Mouse (Mus musculus) small intestine, adult 2 months (tissue): ENCODE results near the gene Vasn. TPM values are rescaled to one million over a fixed set of nuclear protein-coding genes. Genes with fewer than 3 reads are reported as not detected.
A peak's percentile ranks its signal among the peaks of the same experiment; 100 is the strongest.

Source experiments
- H3K27ac ChIP-seq: fragments of 200-500 bp; 2 replicates; pipeline ENCODE4 v1.5.1; 2012; ENCODE audit warnings: low read depth, low read length, control low read depth, inconsistent platforms; ENCODE audit not compliant: insufficient read depth
- H3K27me3 ChIP-seq: fragments of 200-500 bp; 2 replicates; pipeline ENCODE4 v1.6.1; 2012; ENCODE audit warnings: mild to moderate bottlenecking, moderate library complexity, low read length, inconsistent platforms; ENCODE audit not compliant: control insufficient read depth, insufficient read depth
- H3K36me3 ChIP-seq: fragments of 200-500 bp; 2 replicates; pipeline ENCODE4 v1.6.1; 2012; ENCODE audit warnings: mild to moderate bottlenecking, low read length, control low read depth, inconsistent platforms; ENCODE audit not compliant: control insufficient read depth, insufficient read depth
- H3K4me1 ChIP-seq: fragments of 200-500 bp; 2 replicates; pipeline ENCODE4 v1.6.1; 2012; ENCODE audit warnings: low read length, inconsistent platforms, mixed read lengths; ENCODE audit not compliant: control insufficient read depth, insufficient read depth, insufficient read length
- H3K4me3 ChIP-seq: fragments of 200-500 bp; 2 replicates; pipeline ENCODE4 v1.5.1; 2012; ENCODE audit warnings: low read depth, mild to moderate bottlenecking, control low read depth, inconsistent platforms, low read length, moderate library complexity
- CTCF ChIP-seq: fragments of 200-500 bp; IDR thresholded peaks from 2 replicates; pipeline ENCODE4 v1.5.1; 2012; ENCODE audit warnings: low read depth, mild to moderate bottlenecking, control low read depth, inconsistent platforms, low read length, moderate library complexity, mixed read lengths; ENCODE audit not compliant: insufficient replicate concordance, insufficient read length; ENCODE audit errors: extremely low read depth
- POLR2A ChIP-seq: fragments of 200-500 bp; IDR thresholded peaks from 2 replicates; pipeline ENCODE4 v1.6.1; 2012; ENCODE audit warnings: low read depth, mild to moderate bottlenecking, control low read depth, inconsistent platforms, low read length, moderate library complexity
- WGBS: fragments of 180-500 bp; shearing (Covaris S2); methylation state at CpG from one replicate; pipeline ENCODE4 v1.1.7; 2018; 5-methylcytosine and 5-hydroxymethylcytosine counted together
- polyA plus RNA-seq: library from polyadenylated mRNA; depleted of rRNA; stranded (reverse); fragments of >200 nt; gene quantifications from 2 replicates; pipeline ENCODE4 v1.2.3, GENCODE M21; 2012

Gene Vasn
- polyA plus RNA-seq, 1 experiment, result 6.5 TPM

GRCm38 (mm10) chr16:4596141-4596728 is 43.5 kb upstream of the Vasn start:
- TF ChIP-seq CTCF (no peak), POLR2A (no peak)
- Histone ChIP-seq H3K36me3 (no peaks in the 10 kb centered on the region), H3K27me3 (peaks cover 14% of the 10 kb centered on the region), H3K4me3 (peak overlapping the region; percentile 80), H3K27ac (0 out of 2 replicates have a peak overlapping the region, but pooled peaks have one; percentile 4), H3K4me1 (peaks cover 6% of the 10 kb centered on the region; the same call in 1 of the 2 replicates)
- WGBS, result 79% methylated on average over 3 of the region's 3 CpGs

DNA sequence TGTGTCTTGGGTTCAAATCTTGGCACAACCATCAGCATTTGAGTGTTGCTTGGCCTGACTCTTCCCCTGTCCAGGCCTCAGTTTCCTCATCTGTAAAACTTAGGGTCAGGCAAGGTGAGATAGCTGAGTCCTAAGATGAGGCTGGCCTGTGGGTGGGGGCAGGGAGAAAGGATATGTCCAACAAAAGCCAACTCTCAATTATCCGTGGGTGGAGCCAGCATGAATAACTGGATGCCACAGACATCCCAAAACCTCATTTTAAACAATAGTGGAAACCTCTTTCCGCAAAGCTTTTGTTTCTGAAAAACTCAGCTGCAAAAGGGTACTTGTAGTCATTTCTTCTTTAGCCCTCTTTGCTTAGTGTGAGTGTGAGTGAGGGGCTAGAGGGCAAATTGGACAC is 42.9 kb upstream of the Vasn start:
- 61% methylated on average over 2 of the region's 2 CpGs for whole genome bisulfite sequencing
- Histone ChIP-seq H3K36me3 (no peaks in the 10 kb centered on the region), H3K27ac (no peak overlapping the region), H3K4me3 (no peak overlapping the region), H3K4me1 (peaks cover 6% of the 10 kb centered on the region; the same call in 1 of the 2 replicates), H3K27me3 (peaks cover 14% of the 10 kb centered on the region)
- TF ChIP-seq POLR2A (no peak), CTCF (no peak)

- Histone ChIP-seq H3K4me3 (no peak overlapping the region), H3K4me1 (peaks cover 11% of the 10 kb centered on the region), H3K27ac (no peak overlapping the region), H3K36me3 (no peaks in the 10 kb centered on the region), H3K27me3 (peaks cover 14% of the 10 kb centered on the region)
- 69% methylated on average over 7 of the region's 7 CpGs for WGBS
- TF ChIP-seq POLR2A (no peak), CTCF (no peak)
Measured at GRCm38 (mm10) chr16:4597296-4597695, 42.4 kb upstream of the Vasn start.

- no peaks in the 10 kb centered on the region for H3K36me3 ChIP-seq
- WGBS, result 90% methylated on average over 5 of the region's 5 CpGs
- H3K4me3 ChIP-seq, result no peak overlapping the region
- H3K4me1 ChIP-seq, result peaks cover 15% of the 10 kb centered on the region
- peaks cover 14% of the 10 kb centered on the region for H3K27me3 ChIP-seq
- TF ChIP-seq POLR2A (no peak), CTCF (no peak)
- no peak overlapping the region for H3K27ac ChIP-seq
Measured at GRCm38 (mm10) chr16:4598041-4598440, 41.7 kb upstream of the Vasn start.

DNA sequence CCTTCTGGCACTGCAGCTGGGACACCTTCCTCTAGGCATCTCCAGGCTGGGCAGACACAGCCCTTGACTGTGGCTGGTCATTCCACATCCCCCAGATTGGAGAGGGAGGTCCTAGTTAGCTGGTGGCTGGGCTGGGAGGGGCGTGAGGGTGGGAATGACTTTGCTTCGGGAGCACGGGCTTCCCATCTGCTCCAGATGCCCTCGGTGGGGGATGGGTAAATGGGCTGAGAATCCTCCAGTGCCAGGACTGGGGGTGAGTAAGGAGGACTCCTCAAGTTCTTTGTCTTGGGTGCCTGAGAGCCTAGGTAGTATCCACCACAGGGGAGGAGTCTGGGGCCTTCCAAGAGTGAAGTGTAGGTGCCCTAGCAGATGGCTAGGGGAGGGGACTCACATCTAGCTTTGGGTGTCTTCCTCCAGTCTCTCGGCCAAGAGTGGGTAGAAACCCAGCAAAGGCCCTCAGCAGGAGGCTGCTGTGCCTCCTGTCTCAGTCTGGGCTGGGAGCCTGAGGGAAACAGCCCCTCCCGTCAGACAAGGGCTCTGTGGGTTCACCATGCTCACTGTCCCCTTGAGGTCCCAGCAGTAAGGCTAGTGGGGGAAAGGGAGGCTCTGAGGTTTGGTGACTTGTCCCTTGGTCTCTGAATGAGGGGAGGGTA is 40.7 kb upstream of the Vasn start:
- WGBS, result 57% methylated on average over 6 of the region's 6 CpGs
- Histone ChIP-seq H3K36me3 (no peaks in the 10 kb centered on the region), H3K4me3 (no peak overlapping the region), H3K27ac (no peak overlapping the region), H3K4me1 (peaks cover 17% of the 10 kb centered on the region), H3K27me3 (peaks cover 10% of the 10 kb centered on the region)
- TF ChIP-seq CTCF (no peak), POLR2A (no peak)

- WGBS, result 78% methylated on average over 3 of the region's 3 CpGs
- Histone ChIP-seq H3K4me3 (no peak overlapping the region), H3K27ac (no peak overlapping the region), H3K27me3 (peaks cover 4% of the 10 kb centered on the region; the same call in 1 of the 2 replicates), H3K36me3 (no peaks in the 10 kb centered on the region), H3K4me1 (peaks cover 17% of the 10 kb centered on the region)
- no peak for TF ChIP-seq CTCF
- TF ChIP-seq POLR2A, result no peak
Measured at GRCm38 (mm10) chr16:4599616-4600015, 40.1 kb upstream of the Vasn start.

DNA sequence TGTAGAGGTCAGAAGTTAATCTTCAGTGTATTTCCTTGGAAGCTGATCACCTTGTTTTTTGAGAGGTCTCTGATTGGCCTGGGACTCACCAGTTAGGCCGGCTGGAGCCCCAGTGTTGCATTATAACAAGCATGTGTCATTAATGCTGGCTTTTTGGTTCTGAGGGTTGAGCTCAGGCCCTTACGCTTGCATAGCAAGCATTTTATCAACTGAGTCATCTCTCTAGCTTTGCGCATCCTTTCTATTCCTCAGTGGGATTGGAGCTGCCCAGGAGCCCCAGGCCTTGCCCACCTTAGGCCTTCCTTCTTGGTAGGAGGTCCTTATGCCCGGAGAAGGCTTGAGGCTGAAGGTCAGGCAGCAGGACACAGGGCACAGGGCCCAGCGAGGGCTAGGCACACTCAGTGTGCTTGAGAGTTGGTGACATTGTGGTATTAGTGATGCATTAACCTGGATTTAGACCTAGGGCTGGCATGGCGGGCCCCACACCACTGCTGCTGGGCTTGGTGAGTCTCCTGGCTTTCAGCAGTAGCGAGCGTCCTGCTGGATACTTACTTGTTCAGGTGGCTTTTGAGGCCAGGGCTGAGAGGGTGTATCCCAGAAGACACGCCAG is 38.9 kb upstream of the Vasn start:
- Histone ChIP-seq H3K27ac (no peak overlapping the region), H3K36me3 (no peaks in the 10 kb centered on the region), H3K4me1 (peaks cover 18% of the 10 kb centered on the region), H3K4me3 (no peak overlapping the region), H3K27me3 (no peaks in the 10 kb centered on the region)
- WGBS, result 85% methylated on average over 9 of the region's 9 CpGs
- no peak for TF ChIP-seq POLR2A
- no peak for TF ChIP-seq CTCF
